Mouse (Mus musculus): Measurements from ENCODE around the gene Scly.
A peak's percentile ranks its signal among the peaks of the same experiment; 100 is the strongest.

The Scly gene

GRCm38 (mm10) chr1:91297799-91298744, at the start of gene Scly:
Gene Scly, plus strand, starts transcription at chr1:91298338.
- peak; percentile 94 to 97 for DNase-seq (ENCODE audit: low spot score in 2 of 2)

GRCm38 (mm10) chr1:91248970-91249369, 49.2 kb upstream of the Scly start:
- no peak for DNase-seq (ENCODE audit: low spot score in 2 of 2)

- peak; percentile 85 to 91 for DNase-seq (ENCODE audit: low spot score in 2 of 2)
These were observed 48.3 kb upstream of the Scly start, which contains the start of gene Ube2f for GRCm38 (mm10) chr1:91249564-91250414. Gene Ube2f, plus strand, starts transcription at chr1:91250304.

GRCm38 (mm10) chr1:91250415-91251147, 47.6 kb upstream of the Scly start:
- peak; percentile 48 to 57 for DNase-seq (ENCODE audit: low spot score in 2 of 2)

GRCm38 (mm10) chr1:91251148-91251650, 46.9 kb upstream of the Scly start:
- peak in 1 of 2 experiments; percentile 37 for DNase-seq (ENCODE audit: low spot score in 2 of 2)

- DNase-seq (ENCODE audit: low spot score in 2 of 2), result peak; percentile 30 to 60
These were observed 46.2 kb upstream of the Scly start for GRCm38 (mm10) chr1:91251927-91252326.

- no peak for DNase-seq (ENCODE audit: low spot score in 2 of 2)
These were observed 40.2 kb upstream of the Scly start for GRCm38 (mm10) chr1:91257918-91258317.

GRCm38 (mm10) chr1:91259794-91260193, 38.3 kb upstream of the Scly start:
- DNase-seq (ENCODE audit: low spot score in 2 of 2), result no peak

- no peak for DNase-seq (ENCODE audit: low spot score in 2 of 2)
These were observed 35.6 kb upstream of the Scly start for GRCm38 (mm10) chr1:91262508-91262907.

GRCm38 (mm10) chr1:91272260-91272659, 25.9 kb upstream of the Scly start:
- DNase-seq (ENCODE audit: low spot score in 2 of 2), result no peak

GRCm38 (mm10) chr1:91276581-91276980, 21.6 kb upstream of the Scly start:
- no peak for DNase-seq (ENCODE audit: low spot score in 2 of 2)

- peak in 1 of 2 experiments; percentile 12 for DNase-seq (ENCODE audit: low spot score in 2 of 2)
These were observed 20.7 kb upstream of the Scly start for GRCm38 (mm10) chr1:91277480-91277879.

- peak in 1 of 2 experiments; percentile 12 for DNase-seq (ENCODE audit: low spot score in 2 of 2)
These were observed 19.6 kb upstream of the Scly start for GRCm38 (mm10) chr1:91278410-91279119.

GRCm38 (mm10) chr1:91279126-91279525, 19.0 kb upstream of the Scly start:
- DNase-seq (ENCODE audit: low spot score in 2 of 2), result peak in 1 of 2 experiments; percentile 8

- peak in 1 of 2 experiments; percentile 8 for DNase-seq (ENCODE audit: low spot score in 2 of 2)
These were observed 15.6 kb upstream of the Scly start for GRCm38 (mm10) chr1:91282582-91282981.

- DNase-seq (ENCODE audit: low spot score in 2 of 2), result no peak
These were observed 8.8 kb upstream of the Scly start for GRCm38 (mm10) chr1:91289375-91289774.

GRCm38 (mm10) chr1:91292101-91292825, 5.9 kb upstream of the Scly start:
- DNase-seq (ENCODE audit: low spot score in 2 of 2), result no peak

GRCm38 (mm10) chr1:91295544-91295943, 2.6 kb upstream of the Scly start:
- DNase-seq (ENCODE audit: low spot score in 2 of 2), result no peak

GRCm38 (mm10) chr1:91299026-91299706, 1.0 kb downstream of the Scly start:
- peak in 1 of 2 experiments; percentile 45 for DNase-seq (ENCODE audit: low spot score in 2 of 2)
